Mouse (Mus musculus) forebrain, embryonic 14.5 days (tissue): Measurements from ENCODE around the gene Sds. TPM values are rescaled to one million over a fixed set of nuclear protein-coding genes. Genes with fewer than 3 reads are reported as not detected.
A peak's percentile ranks its signal among the peaks of the same experiment; 100 is the strongest.

Experiments
- ATAC-seq: fragments of 200-750 bp; cut with Nextera tagmentation; 2 replicates; pipeline ENCODE4 v1.8.0; 2017; ENCODE audit warnings: mild to moderate bottlenecking, moderate library complexity
- DNase-seq: peaks from one replicate; pipeline ENCODE4 v3.0.0-alpha.2; 2015; ENCODE audit warnings: low spot score
- H3K27ac ChIP-seq: fragments of 300-500 bp; sonication (generic); 2 replicates; pipeline ENCODE4 v1.5.1; 2014; ENCODE audit warnings: low read depth, mild to moderate bottlenecking, control low read depth, low read length, moderate library complexity
- H3K27me3 ChIP-seq: fragments of 300-500 bp; sonication (generic); replicated peaks from 2 replicates; pipeline ENCODE4 v1.6.1; 2014; ENCODE audit warnings: low read length, control low read depth, mixed read lengths; ENCODE audit not compliant: control insufficient read depth, insufficient read depth
- H3K36me3 ChIP-seq: fragments of 300-500 bp; sonication (generic); 2 replicates; pipeline ENCODE4 v1.6.1; 2014; ENCODE audit warnings: low read length, control low read depth; ENCODE audit not compliant: control insufficient read depth, insufficient read depth
- H3K4me1 ChIP-seq: fragments of 300-500 bp; sonication (generic); 2 replicates; pipeline ENCODE4 v1.6.1; 2014; ENCODE audit warnings: antibody characterized with exemption, low read length, control low read depth; ENCODE audit not compliant: control insufficient read depth, insufficient read depth
- H3K4me2 ChIP-seq: fragments of 300-500 bp; sonication (generic); 2 replicates; pipeline ENCODE4 v1.6.1; 2014; ENCODE audit warnings: mild to moderate bottlenecking, control low read depth, low read length
- H3K4me3 ChIP-seq: fragments of 300-500 bp; sonication (generic); 2 replicates; pipeline ENCODE4 v1.5.1; 2014; ENCODE audit warnings: low read depth, low read length, control low read depth
- H3K9ac ChIP-seq: fragments of 300-500 bp; sonication (generic); 2 replicates; pipeline ENCODE4 v1.6.1; 2014; ENCODE audit warnings: mild to moderate bottlenecking, low read length, control low read depth, moderate library complexity
- H3K9me3 ChIP-seq: fragments of 300-500 bp; sonication (generic); replicated peaks from 2 replicates; pipeline ENCODE4 v1.6.1; 2016; ENCODE audit warnings: low read length, control low read depth, mixed read lengths; ENCODE audit not compliant: control insufficient read depth
- WGBS: fragments of 180-500 bp; shearing (Covaris S2); extraction: QIAGEN DNeasy Blood & Tissue Kit; methylation state at CpG from one replicate; pipeline ENCODE4 v1.1.7; 2014; 5-methylcytosine and 5-hydroxymethylcytosine counted together
- polyA plus RNA-seq: library from polyadenylated mRNA; unstranded; fragments of >200 nt; fragmentation: Nextera tagmentation; extraction: Ambion mirVana; gene quantifications from 2 replicates; pipeline ENCODE4 v1.2.1, GENCODE M21; 2014

The Sds gene
- polyA plus RNA-seq, 1 experiment from 2014 or later = not detected

- Histone ChIP-seq H3K4me2 (no peak overlapping the region), H3K9ac (no peak overlapping the region), H3K27me3 (no peaks in the 10 kb centered on the region), H3K27ac (no peak overlapping the region), H3K4me1 (no peaks in the 10 kb centered on the region), H3K36me3 (no peaks in the 10 kb centered on the region), H3K9me3 (no peaks in the 10 kb centered on the region), H3K4me3 (no peak overlapping the region)
- 5% methylated on average over 9 of the region's 9 CpGs for WGBS
- ATAC-seq (no peak), DNase-seq (peak; percentile 89)
These were observed 18.7 kb upstream of the Sds start for GRCm38 (mm10) chr5:120457628-120458027.

GRCm38 (mm10) chr5:120459133-120459532, 17.2 kb upstream of the Sds start:
- WGBS = 76% methylated on average over 10 of the region's 10 CpGs
- H3K9me3 ChIP-seq = no peaks in the 10 kb centered on the region
- no peak overlapping the region for H3K4me2 ChIP-seq
- no peaks in the 10 kb centered on the region for H3K27me3 ChIP-seq
- H3K9ac ChIP-seq = no peak overlapping the region
- H3K4me1 ChIP-seq = no peaks in the 10 kb centered on the region
- no peak overlapping the region for H3K27ac ChIP-seq
- H3K36me3 ChIP-seq = no peaks in the 10 kb centered on the region
- no peak overlapping the region for H3K4me3 ChIP-seq
- no peak for DNase-seq
- ATAC-seq = no peak

GRCm38 (mm10) chr5:120461902-120462301, 14.4 kb upstream of the Sds start:
- Histone ChIP-seq H3K36me3 (no peaks in the 10 kb centered on the region), H3K9ac (no peak overlapping the region), H3K4me3 (no peak overlapping the region), H3K9me3 (no peaks in the 10 kb centered on the region), H3K27ac (no peak overlapping the region), H3K4me1 (no peaks in the 10 kb centered on the region), H3K27me3 (no peaks in the 10 kb centered on the region), H3K4me2 (no peak overlapping the region)
- DNase-seq = no peak
- WGBS = 76% methylated on average over 15 of the region's 15 CpGs
- no peak for ATAC-seq

GRCm38 (mm10) chr5:120464321-120464720, 12.0 kb upstream of the Sds start:
- H3K4me3 ChIP-seq = no peak overlapping the region
- H3K27me3 ChIP-seq = no peaks in the 10 kb centered on the region
- ATAC-seq (no peak), DNase-seq (no peak)
- H3K4me2 ChIP-seq = no peak overlapping the region
- no peaks in the 10 kb centered on the region for H3K4me1 ChIP-seq
- no peak overlapping the region for H3K27ac ChIP-seq
- WGBS = 77% methylated on average over 4 of the region's 4 CpGs
- H3K9ac ChIP-seq = no peak overlapping the region
- no peaks in the 10 kb centered on the region for H3K9me3 ChIP-seq
- no peaks in the 10 kb centered on the region for H3K36me3 ChIP-seq

- Histone ChIP-seq H3K27ac (no peak overlapping the region), H3K4me3 (no peak overlapping the region), H3K4me2 (no peak overlapping the region), H3K9me3 (no peaks in the 10 kb centered on the region), H3K9ac (no peak overlapping the region), H3K4me1 (no peaks in the 10 kb centered on the region), H3K36me3 (no peaks in the 10 kb centered on the region), H3K27me3 (no peaks in the 10 kb centered on the region)
- no peak for DNase-seq
- no peak for ATAC-seq
- WGBS = 41% methylated on average over 5 of the region's 5 CpGs
These were observed 11.3 kb upstream of the Sds start for GRCm38 (mm10) chr5:120465062-120465461.

GRCm38 (mm10) chr5:120465860-120466259, 10.5 kb upstream of the Sds start:
- no peak overlapping the region for H3K4me2 ChIP-seq
- no peaks in the 10 kb centered on the region for H3K4me1 ChIP-seq
- DNase-seq = peak; percentile 50
- H3K27me3 ChIP-seq = no peaks in the 10 kb centered on the region
- no peak overlapping the region for H3K4me3 ChIP-seq
- H3K27ac ChIP-seq = no peak overlapping the region
- H3K9me3 ChIP-seq = no peaks in the 10 kb centered on the region
- no peak for ATAC-seq
- WGBS = 61% methylated on average over 6 of the region's 6 CpGs
- no peaks in the 10 kb centered on the region for H3K36me3 ChIP-seq
- H3K9ac ChIP-seq = no peak overlapping the region

- 8% methylated on average over 4 of the region's 4 CpGs for WGBS
- Histone ChIP-seq H3K9ac (peak overlapping the region; percentile 2; the same call in 1 of the 2 replicates), H3K9me3 (no peaks in the 10 kb centered on the region), H3K4me1 (no peaks in the 10 kb centered on the region), H3K27me3 (no peaks in the 10 kb centered on the region), H3K4me2 (0 out of 2 replicates have a peak overlapping the region, but pooled peaks have one; percentile 7), H3K4me3 (no peak overlapping the region), H3K36me3 (no peaks in the 10 kb centered on the region), H3K27ac (no peak overlapping the region)
- DNase-seq = no peak
- ATAC-seq = no peak
These were observed 9.3 kb upstream of the Sds start for GRCm38 (mm10) chr5:120467026-120467425.

GRCm38 (mm10) chr5:120468336-120468735, 8.0 kb upstream of the Sds start:
- WGBS = 90% methylated on average over 5 of the region's 5 CpGs
- H3K4me3 ChIP-seq = no peak overlapping the region

GRCm38 (mm10) chr5:120468830-120469229, 7.5 kb upstream of the Sds start:
- no peak overlapping the region for H3K4me3 ChIP-seq
- ATAC-seq (no peak), DNase-seq (no peak)
- H3K4me1 ChIP-seq = no peaks in the 10 kb centered on the region
- no peak overlapping the region for H3K4me2 ChIP-seq
- H3K27me3 ChIP-seq = no peaks in the 10 kb centered on the region
- no peaks in the 10 kb centered on the region for H3K36me3 ChIP-seq
- no peak overlapping the region for H3K27ac ChIP-seq
- H3K9ac ChIP-seq = no peak overlapping the region
- no peaks in the 10 kb centered on the region for H3K9me3 ChIP-seq
- 88% methylated on average over 6 of the region's 6 CpGs for WGBS

More at GRCm38 (mm10) chr5:120468336-120468735, 8.0 kb upstream of the Sds start:
- no peaks in the 10 kb centered on the region for H3K4me1 ChIP-seq
- H3K36me3 ChIP-seq = no peaks in the 10 kb centered on the region
- no peak overlapping the region for H3K27ac ChIP-seq
- H3K9me3 ChIP-seq = no peaks in the 10 kb centered on the region
- H3K9ac ChIP-seq = no peak overlapping the region
- ATAC-seq = no peak
- DNase-seq = no peak
- H3K4me2 ChIP-seq = no peak overlapping the region
- no peaks in the 10 kb centered on the region for H3K27me3 ChIP-seq
